Mouse (Mus musculus) B cell, adult 67 days (primary cell): Measurements from ENCODE around the gene Plin4. TPM values are rescaled to one million over a fixed set of nuclear protein-coding genes. Genes with fewer than 3 reads are reported as not detected.

ENCODE experiments used
- total RNA-seq, 2 experiments: library from RNA; stranded (reverse); gene quantifications; 4 replicates each; pipeline ENCODE4 v1.2.4; 2023

The Plin4 gene
- not detected for total RNA-seq

DNA sequence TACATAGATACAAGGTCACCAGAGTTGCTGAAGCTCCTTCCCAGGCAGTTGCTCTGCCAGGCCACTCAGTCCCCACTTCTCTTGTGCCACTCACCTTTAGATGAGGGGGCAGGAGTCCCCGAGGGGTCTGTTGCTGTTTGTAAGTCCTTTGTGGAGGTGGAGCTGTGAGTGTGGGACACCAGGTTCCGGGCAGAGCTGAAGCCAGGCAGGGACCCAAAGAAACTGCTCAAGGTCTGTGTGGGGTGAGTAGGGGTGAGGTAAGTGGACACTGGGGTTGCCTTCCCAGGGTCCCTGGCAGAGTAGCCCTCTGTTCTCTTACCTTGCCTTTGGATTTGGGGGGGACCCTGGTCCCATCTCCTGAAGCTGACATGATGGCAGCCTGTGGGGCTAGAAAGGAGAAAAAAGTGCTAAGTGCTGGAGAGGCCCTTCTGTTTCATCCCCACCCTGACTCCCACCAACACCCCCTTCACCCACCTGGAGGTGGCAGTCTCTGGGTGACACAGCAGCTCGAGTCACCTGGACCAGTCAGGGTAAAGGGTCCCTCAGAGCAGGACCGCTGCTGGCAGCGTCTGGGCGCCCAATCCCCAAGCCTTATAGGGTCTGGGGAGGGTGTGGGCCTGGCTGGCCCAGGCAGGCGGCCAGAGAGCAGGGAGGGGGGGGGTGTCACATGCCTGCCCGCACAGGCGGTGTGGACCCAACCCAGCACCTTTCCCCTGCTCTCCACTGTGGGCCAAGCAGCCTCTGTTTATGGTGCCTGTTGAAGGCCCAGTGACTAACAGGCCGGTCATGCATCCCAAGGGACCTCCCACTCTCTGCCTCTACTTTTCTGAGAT is at the start of gene Plin4:
Plin4 (minus strand) TSS at position 585 of the 833 bp plus-strand sequence.

DNA sequence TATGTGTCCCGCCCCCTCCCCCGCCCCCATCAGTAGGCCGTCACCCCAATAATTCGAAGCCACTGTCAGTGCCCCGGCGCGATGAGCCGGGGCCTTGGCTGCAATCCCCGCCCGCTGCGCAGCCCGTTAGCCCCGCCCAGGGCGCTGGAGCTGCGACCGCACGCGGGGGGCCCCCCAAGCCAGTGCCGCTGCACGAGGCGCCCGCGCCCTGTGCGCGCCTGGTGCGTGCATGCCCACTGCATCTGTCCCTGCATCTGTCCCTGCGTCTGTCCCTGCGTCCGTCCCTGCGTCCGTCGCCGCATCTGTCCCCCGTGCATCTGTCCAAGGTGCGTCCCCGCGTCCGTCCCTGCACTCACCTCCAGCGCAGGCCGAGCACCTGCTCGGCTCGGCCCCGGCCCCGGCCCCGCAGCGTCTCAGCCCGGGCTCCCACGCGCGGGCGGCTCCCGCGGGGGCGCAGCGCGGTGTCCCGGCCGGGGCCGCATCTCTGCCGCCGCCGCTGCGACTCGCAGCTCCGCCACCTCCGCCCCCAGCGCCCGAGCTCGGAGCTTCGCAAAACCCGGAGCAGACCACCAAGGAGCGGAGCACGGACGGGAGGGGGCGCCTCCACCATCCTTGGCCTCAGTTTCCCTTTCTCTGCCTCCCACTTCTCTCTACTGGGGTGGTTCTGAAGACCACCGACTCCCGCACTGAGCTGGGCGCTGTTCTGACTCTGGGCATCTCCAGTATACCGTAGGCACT is 30.4 kb upstream of the Plin4 start, which contains the start of gene Sema6b:
Sema6b (minus strand) TSS at position 486 of the 738 bp plus-strand sequence.

DNA sequence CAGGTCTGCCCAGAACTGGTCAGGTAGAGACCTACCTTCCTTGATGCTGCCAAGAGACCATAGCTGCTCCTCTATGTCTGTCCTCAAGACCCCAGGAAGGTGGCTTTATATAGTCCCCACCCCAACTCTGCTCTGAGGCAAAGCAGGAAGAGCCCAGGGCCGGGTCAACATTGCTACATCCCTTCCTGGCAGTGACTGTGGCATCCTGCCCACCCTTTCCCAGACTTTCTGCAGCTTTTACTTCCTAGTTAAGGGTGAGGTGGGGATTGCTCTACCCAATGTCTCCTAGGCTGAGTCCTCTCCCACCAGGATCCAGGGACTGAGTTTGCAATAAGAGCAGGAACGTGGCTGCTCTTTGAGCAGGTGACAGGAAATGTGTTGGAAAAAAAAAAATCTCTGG is 12.2 kb upstream of the Plin4 start, which contains the start of gene Lrg1:
Lrg1 (minus strand) TSS at position 176 of the 400 bp plus-strand sequence.

GRCm38 (mm10) chr17:56117251-56117710 is 7.7 kb upstream of the Plin4 start, which contains the start of gene Plin5:
TSS of gene Plin5 (minus strand) at chr17:56117596.

GRCm38 (mm10) chr17:56078880-56079795 is 30.5 kb downstream of the Plin4 start, which contains the start of gene Hdgfl2:
TSS of gene Hdgfl2 (plus strand) at chr17:56079634.

DNA sequence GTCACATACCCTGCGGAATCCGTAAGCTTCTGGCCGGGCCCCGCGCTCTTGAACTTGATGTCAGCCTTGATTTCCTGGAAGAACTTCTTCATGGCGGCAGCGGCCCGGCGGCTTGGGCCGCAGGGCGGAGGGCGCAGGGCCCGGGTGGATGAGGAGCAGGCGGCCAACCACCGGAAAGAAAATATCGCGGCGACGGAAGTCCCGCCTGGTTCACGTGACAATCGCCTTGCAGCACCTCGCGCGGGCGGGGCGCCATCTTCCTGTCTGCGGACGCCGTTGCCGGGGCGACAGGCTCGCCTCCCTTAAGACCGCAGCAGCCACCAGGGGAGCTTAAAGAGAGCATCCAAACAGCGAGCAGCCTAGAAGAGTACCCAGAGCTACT is 34.8 kb downstream of the Plin4 start, which contains the start of gene Ubxn6:
Ubxn6 (minus strand) TSS at position 202 of the 382 bp plus-strand sequence.

Other genes with a start within 250 kb of the Plin4 start
- gene Zfp119a, start 230.9 kb downstream of the Plin4 start, total RNA-seq: 10 to 100 TPM; 10.6 to 15.7 TPM
- 10 to 100 TPM; 22.5 to 26.0 TPM for gene Zfp959, start 217.7 kb downstream of the Plin4 start, total RNA-seq
- gene Zfp119b, start 160.3 kb downstream of the Plin4 start, total RNA-seq: 1 to 10 TPM; 5.8 to 7.4 TPM
- gene Ebi3, start 157.2 kb downstream of the Plin4 start, total RNA-seq: 10 to 100 TPM; 14.8 to 16.0 TPM
- gene Yju2, start 150.7 kb downstream of the Plin4 start, total RNA-seq: 10 to 100 TPM; 50.3 to 58.0 TPM
- gene Shd, start 139.3 kb downstream of the Plin4 start, total RNA-seq: 1 to 10 TPM; 1.6 to 5.1 TPM
- not detected for gene Fsd1, start 123.3 kb downstream of the Plin4 start, total RNA-seq
- under 1 TPM; 0.44 to 0.50 TPM for gene Stap2, start 104.2 kb downstream of the Plin4 start, total RNA-seq
- 10 to 100 TPM; 62.8 to 82.7 TPM for gene Mpnd, start 104.1 kb downstream of the Plin4 start, total RNA-seq
- 100 to 1,000 TPM in 1 of 2 experiments, 10 to 100 TPM in 1; 90.7 to 101 TPM for gene Sh3gl1, start 73.2 kb downstream of the Plin4 start, total RNA-seq
- 1 to 10 TPM; 2.9 to 3.3 TPM for gene Chaf1a, start 69.4 kb downstream of the Plin4 start, total RNA-seq
- 10 to 100 TPM; 55.0 to 65.0 TPM for gene Ubxn6, start 34.8 kb downstream of the Plin4 start, total RNA-seq
- 100 to 1,000 TPM; 121 to 127 TPM for gene Hdgfl2, start 30.2 kb downstream of the Plin4 start, total RNA-seq
- not detected for gene Plin5, start 7.8 kb upstream of the Plin4 start, total RNA-seq
- not detected for gene Lrg1, start 12.2 kb upstream of the Plin4 start, total RNA-seq
- under 1 TPM; 0.87 to 0.92 TPM for gene Sema6b, start 30.5 kb upstream of the Plin4 start, total RNA-seq
- under 1 TPM; 0.33 to 0.46 TPM for gene Tnfaip8l1, start 52.7 kb upstream of the Plin4 start, total RNA-seq
- gene Mydgf, start 74.1 kb upstream of the Plin4 start, total RNA-seq: 10 to 100 TPM; 45.9 to 46.6 TPM
- 10 to 100 TPM; 53.3 to 54.6 TPM for gene Dpp9, start 109.1 kb upstream of the Plin4 start, total RNA-seq
- 10 to 100 TPM; 31.8 to 31.9 TPM for gene Fem1a, start 147.0 kb upstream of the Plin4 start, total RNA-seq
- gene Ticam1, start 167.0 kb upstream of the Plin4 start, total RNA-seq: 10 to 100 TPM; 25.3 to 27.6 TPM
- gene Plin3, start 183.1 kb upstream of the Plin4 start, total RNA-seq: 10 to 100 TPM; 16.4 to 18.5 TPM
- gene Arrdc5, start 190.5 kb upstream of the Plin4 start, total RNA-seq: not detected
- gene Uhrf1, start 193.5 kb upstream of the Plin4 start, total RNA-seq: 10 to 100 TPM in 1 of 2 experiments, 1 to 10 TPM in 1; 7.8 to 10.9 TPM
- gene Kdm4b, start 216.3 kb upstream of the Plin4 start, total RNA-seq: 10 to 100 TPM; 70.4 to 70.5 TPM